Mouse (Mus musculus): ENCODE measurements around the gene Pgs1. TPM values are rescaled to one million over a fixed set of nuclear protein-coding genes. Genes with fewer than 3 reads are reported as not detected.

The Pgs1 gene
- total RNA-seq, 2 experiments from 2014 or later, result 76.2 to 81.3 TPM

- Histone ChIP-seq H3K4me3 (no peak overlapping the region), H3K27ac (no peak overlapping the region)
- no peak for DNase-seq (ENCODE audit: low spot score in 2 of 2)
- no peak for TF ChIP-seq CTCF (conservative IDR thresholded peaks at IDR 0.05)
These were observed 14.6 kb downstream of the Pgs1 start for GRCm38 (mm10) chr11:118000565-118001215.

- DNase-seq (ENCODE audit: low spot score in 2 of 2), result no peak
- H3K27ac ChIP-seq, result no peak overlapping the region
- no peak overlapping the region for H3K4me3 ChIP-seq
- no peak for TF ChIP-seq CTCF (conservative IDR thresholded peaks at IDR 0.05)
These were observed 17.1 kb downstream of the Pgs1 start for GRCm38 (mm10) chr11:118003176-118003575.

GRCm38 (mm10) chr11:118003718-118004117 is 17.6 kb downstream of the Pgs1 start:
- no peak for TF ChIP-seq CTCF (conservative IDR thresholded peaks at IDR 0.05)
- no peak overlapping the region for H3K27ac ChIP-seq
- no peak for DNase-seq (ENCODE audit: low spot score in 2 of 2)
- no peak overlapping the region for H3K4me3 ChIP-seq

- Histone ChIP-seq H3K4me3 (no peak overlapping the region), H3K27ac (no peak overlapping the region)
- TF ChIP-seq CTCF (conservative IDR thresholded peaks at IDR 0.05), result no peak
- DNase-seq (ENCODE audit: low spot score in 2 of 2), result no peak
These were observed 18.1 kb downstream of the Pgs1 start for GRCm38 (mm10) chr11:118004217-118004616.

GRCm38 (mm10) chr11:118007460-118008143 is 21.5 kb downstream of the Pgs1 start:
- 0 out of 2 replicates have a peak overlapping the region, but pooled peaks have one; percentile 47 for H3K27ac ChIP-seq
- peak in 1 of 2 experiments; percentile 42 for DNase-seq (ENCODE audit: low spot score in 2 of 2)
- H3K4me3 ChIP-seq, result no peak overlapping the region
- TF ChIP-seq CTCF (conservative IDR thresholded peaks at IDR 0.05), result no peak

GRCm38 (mm10) chr11:118008144-118008805 is 22.2 kb downstream of the Pgs1 start:
- TF ChIP-seq CTCF (conservative IDR thresholded peaks at IDR 0.05), result no peak
- Histone ChIP-seq H3K4me3 (no peak overlapping the region), H3K27ac (peak overlapping the region; percentile 47; the same call in 1 of the 2 replicates)
- no peak for DNase-seq (ENCODE audit: low spot score in 2 of 2)

GRCm38 (mm10) chr11:118008843-118009242 is 22.8 kb downstream of the Pgs1 start:
- no peak for DNase-seq (ENCODE audit: low spot score in 2 of 2)
- Histone ChIP-seq H3K27ac (peak overlapping the region; percentile 55; the same call in 1 of the 2 replicates), H3K4me3 (no peak overlapping the region)
- TF ChIP-seq CTCF (conservative IDR thresholded peaks at IDR 0.05), result no peak

GRCm38 (mm10) chr11:118009865-118010571 is 23.9 kb downstream of the Pgs1 start:
- no peak for TF ChIP-seq CTCF (conservative IDR thresholded peaks at IDR 0.05)
- no peak for DNase-seq (ENCODE audit: low spot score in 2 of 2)
- H3K4me3 ChIP-seq, result no peak overlapping the region
- H3K27ac ChIP-seq, result peak overlapping the region; percentile 55; the same call in 1 of the 2 replicates

GRCm38 (mm10) chr11:118012595-118012994 is 26.5 kb downstream of the Pgs1 start:
- no peak overlapping the region for H3K27ac ChIP-seq
- no peak for TF ChIP-seq CTCF (conservative IDR thresholded peaks at IDR 0.05)
- DNase-seq (ENCODE audit: low spot score in 2 of 2), result no peak
- no peak overlapping the region for H3K4me3 ChIP-seq

GRCm38 (mm10) chr11:118013339-118013738 is 27.2 kb downstream of the Pgs1 start:
- TF ChIP-seq CTCF (conservative IDR thresholded peaks at IDR 0.05), result no peak
- DNase-seq (ENCODE audit: low spot score in 2 of 2), result no peak
- Histone ChIP-seq H3K27ac (no peak overlapping the region), H3K4me3 (no peak overlapping the region)

GRCm38 (mm10) chr11:118014391-118014995 is 28.4 kb downstream of the Pgs1 start:
- H3K4me3 ChIP-seq, result no peak overlapping the region
- no peak for DNase-seq (ENCODE audit: low spot score in 2 of 2)
- peak overlapping the region; percentile 14; the same call in 1 of the 2 replicates for H3K27ac ChIP-seq
- TF ChIP-seq CTCF (conservative IDR thresholded peaks at IDR 0.05), result no peak

GRCm38 (mm10) chr11:118015381-118016145 is 29.5 kb downstream of the Pgs1 start:
- H3K27ac ChIP-seq, result peak overlapping the region; percentile 41; the same call in 1 of the 2 replicates
- no peak for TF ChIP-seq CTCF (conservative IDR thresholded peaks at IDR 0.05)
- DNase-seq (ENCODE audit: low spot score in 2 of 2), result no peak

More at GRCm38 (mm10) chr11:118015381-118016145, 29.5 kb downstream of the Pgs1 start:
- H3K4me3 ChIP-seq, result no peak overlapping the region
